Mouse (Mus musculus) neural tube, postnatal 0 days (tissue): ENCODE measurements around the gene Gm3020. TPM values are rescaled to one million over a fixed set of nuclear protein-coding genes. Genes with fewer than 3 reads are reported as not detected.

Source experiments
- polyA plus RNA-seq: library from polyadenylated mRNA; unstranded; fragments of >200 nt; fragmentation: Nextera tagmentation; extraction: Ambion mirVana; gene quantifications from 2 replicates; pipeline ENCODE4 v1.2.1, GENCODE M21; 2015

Gene Gm3020
- 19.3 and 21.4 TPM in 2 replicates for polyA plus RNA-seq

GRCm38 (mm10) chr14:3651730-3652129 is at the start of gene Gm3020:
Gene Gm3020, plus strand, starts transcription at chr14:3652030.

GRCm38 (mm10) chr14:3634212-3634611 is 17.6 kb upstream of the Gm3020 start, which contains the start of gene Gm3012:
Gene Gm3012, plus strand, starts transcription at chr14:3634512.

GRCm38 (mm10) chr14:3688483-3688882 is 36.7 kb downstream of the Gm3020 start, which contains the start of gene Gm3043:
Gene Gm3043, plus strand, starts transcription at chr14:3688783.

Other genes starting within 250 kb of the Gm3020 start
- 19.3 and 21.4 TPM in 2 replicates for gene Gm10409, start 239.4 kb upstream of the Gm3020 start, polyA plus RNA-seq
- gene Gm3005, start 223.9 kb upstream of the Gm3020 start, polyA plus RNA-seq, result 9.0 and 12.6 TPM in 2 replicates
- 0.28 TPM in 1 of 2 replicates, not detected in the other for gene Gm10408, start 202.7 kb upstream of the Gm3020 start, polyA plus RNA-seq
- not detected in 2 replicates for gene Gm3012, start 17.5 kb upstream of the Gm3020 start, polyA plus RNA-seq
- not detected in 2 replicates for gene Gm3043, start 36.8 kb downstream of the Gm3020 start, polyA plus RNA-seq
- gene Gm3002, start 158.0 kb downstream of the Gm3020 start, polyA plus RNA-seq, result 4.1 and 6.6 TPM in 2 replicates
- not detected in 2 replicates for gene Gm3033, start 194.2 kb downstream of the Gm3020 start, polyA plus RNA-seq
- gene Gm2916, start 232.1 kb downstream of the Gm3020 start, polyA plus RNA-seq, result not detected in 2 replicates